Mouse (Mus musculus) CH12.LX (cell line): ENCODE data around the gene Cgas.

ENCODE experiments used
- CTCF ChIP-seq, 2 experiments: IDR thresholded peaks in 1 of 2; conservative IDR thresholded peaks in 1 of 2; 2 replicates each; pipeline ENCODE4 v1.5.1; 2011 to 2012; ENCODE audit warnings: low read depth in 2 of 2, low read length in 2 of 2, improper control_type of control experiment in 1 of 2, inconsistent platforms in 1 of 2, mild to moderate bottlenecking in 1 of 2, moderate library complexity in 1 of 2
- POLR2A ChIP-seq: IDR thresholded peaks from 2 replicates; pipeline ENCODE4 v1.6.1; 2011; ENCODE audit warnings: low read depth, mild to moderate bottlenecking, improper control_type of control experiment, low read length
- RAD21 ChIP-seq: IDR thresholded peaks from 2 replicates; pipeline ENCODE4 v1.6.1; 2011; ENCODE audit warnings: low read depth, mild to moderate bottlenecking, low read length, improper control_type of control experiment, moderate library complexity
- SMC3 ChIP-seq: IDR thresholded peaks from 2 replicates; pipeline ENCODE4 v1.6.1; 2011; ENCODE audit warnings: low read depth, low read length, improper control_type of control experiment
- TBP ChIP-seq: conservative IDR thresholded peaks from 2 replicates; pipeline ENCODE4 v1.6.1; 2011; ENCODE audit warnings: low read depth, low read length, improper control_type of control experiment

GRCm38 (mm10) chr9:78430486-78430885, 12.6 kb downstream of the Cgas start:
- TF ChIP-seq POLR2A, result no peak
- TF ChIP-seq TBP, result no peak
- no peak for TF ChIP-seq RAD21
- TF ChIP-seq CTCF (conservative IDR thresholded peaks at IDR 0.05 in 1 of 2, IDR thresholded peaks at IDR 0.05 in 1 of 2; ENCODE audit: low read depth in 2 of 2, low read length in 2 of 2), result no peak
- no peak for TF ChIP-seq SMC3
